Mouse (Mus musculus): ENCODE data around the gene Nfe2l2. TPM values are rescaled to one million over a fixed set of nuclear protein-coding genes. Genes with fewer than 3 reads are reported as not detected.
"Not testable (repeated sequence)": the region's sequence is repeated elsewhere in the genome, so short reads cannot be mapped to it uniquely, and the experiment has no call there.

Gene Nfe2l2
- polyA plus RNA-seq, 1 experiment from 2014 or later: 7.8 TPM

DNA sequence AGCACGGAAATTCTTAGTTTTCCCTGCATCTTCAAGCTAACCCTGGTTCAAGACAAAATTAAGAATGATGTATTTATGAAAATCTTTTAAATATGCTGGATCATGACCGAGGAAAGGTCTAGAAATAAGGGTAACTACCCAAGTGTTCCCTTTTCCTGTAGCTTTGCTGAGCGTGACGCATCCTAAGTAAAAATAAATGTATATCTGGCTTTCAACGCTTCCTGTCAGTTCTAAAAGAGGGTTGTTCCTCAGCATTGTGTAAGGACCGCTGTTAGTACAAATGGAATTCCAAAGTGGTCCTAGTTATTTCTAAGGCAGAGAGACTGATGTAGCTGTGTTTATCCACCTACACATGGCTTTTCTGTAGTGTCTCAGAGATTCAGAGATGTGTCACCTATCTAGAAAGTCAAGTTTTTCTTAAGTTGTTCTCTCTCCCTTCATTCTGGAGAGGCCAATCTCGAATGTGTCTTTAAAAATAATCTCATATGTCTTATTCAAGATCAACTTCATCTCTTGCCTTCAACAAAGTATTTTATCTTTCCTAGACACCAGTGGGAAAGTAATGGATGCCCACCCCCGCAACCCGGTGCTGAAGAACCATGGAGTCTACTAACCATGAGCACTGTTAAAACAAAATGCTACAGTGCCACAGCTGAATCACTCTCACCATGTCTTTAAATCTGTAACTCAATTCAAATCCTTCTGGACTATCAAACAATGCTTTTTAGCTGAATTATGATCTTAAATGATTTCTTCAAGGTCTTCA, 2.4 kb downstream of the Nfe2l2 start:
- Histone ChIP-seq H3K27me3 (ENCODE audit: control insufficient read depth, insufficient read depth, low read length) (no peaks in the 10 kb centered on the region), H3K4me3 (ENCODE audit: low read depth, low read length) (no peak overlapping the region), H3K4me1 (ENCODE audit: control insufficient read depth, insufficient read depth, low read length) (0 out of 2 replicates have a peak, but pooled peaks cover 4% of the 10 kb centered on the region), H3K4me2 (ENCODE audit: low read depth, low read length) (peak overlapping the region; percentile 81; the same call in 1 of the 2 replicates), H3K9me3 (ENCODE audit: control insufficient read depth, low read length) (no peaks in the 10 kb centered on the region), H3K27ac (ENCODE audit: low read depth, low read length) (no peak overlapping the region), H3K9ac (replicated peaks; ENCODE audit: low read depth, low read length) (no peak overlapping the region), H3K36me3 (ENCODE audit: control insufficient read depth, insufficient read depth, low read length) (no peaks in the 10 kb centered on the region)
- WGBS: 80% methylated on average over 9 of the region's 9 CpGs
- no peak for ATAC-seq (ENCODE audit: low read depth)

DNA sequence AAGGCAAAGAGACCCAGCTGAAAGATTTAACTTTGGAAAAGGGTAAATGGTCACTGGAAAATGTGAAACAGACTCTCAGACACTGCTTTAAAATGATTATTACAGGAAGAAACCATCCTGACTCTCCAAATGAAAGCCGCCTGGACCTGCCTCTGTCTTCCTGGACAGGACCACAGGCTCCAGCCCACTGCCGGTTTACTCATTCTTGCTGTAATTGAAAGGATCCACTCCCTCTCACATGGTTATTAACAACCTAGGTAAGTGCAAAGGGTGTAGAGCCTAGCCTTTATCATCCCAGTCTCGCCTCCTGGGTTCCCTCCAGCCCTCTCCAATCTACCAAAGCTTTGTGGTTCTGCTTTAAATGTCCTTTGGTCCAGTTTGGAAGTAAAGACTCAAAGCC, 3.2 kb downstream of the Nfe2l2 start:
- Histone ChIP-seq H3K36me3 (ENCODE audit: control insufficient read depth, insufficient read depth, low read length) (no peaks in the 10 kb centered on the region), H3K27ac (ENCODE audit: low read depth, low read length) (no peak overlapping the region), H3K9me3 (ENCODE audit: control insufficient read depth, low read length) (no peaks in the 10 kb centered on the region), H3K4me3 (ENCODE audit: low read depth, low read length) (no peak overlapping the region), H3K9ac (replicated peaks; ENCODE audit: low read depth, low read length) (no peak overlapping the region), H3K27me3 (ENCODE audit: control insufficient read depth, insufficient read depth, low read length) (no peaks in the 10 kb centered on the region), H3K4me2 (ENCODE audit: low read depth, low read length) (no peak overlapping the region), H3K4me1 (ENCODE audit: control insufficient read depth, insufficient read depth, low read length) (0 out of 2 replicates have a peak, but pooled peaks cover 4% of the 10 kb centered on the region)
- ATAC-seq (ENCODE audit: low read depth): no peak
- 69% methylated on average over 3 of the region's 3 CpGs for WGBS

DNA sequence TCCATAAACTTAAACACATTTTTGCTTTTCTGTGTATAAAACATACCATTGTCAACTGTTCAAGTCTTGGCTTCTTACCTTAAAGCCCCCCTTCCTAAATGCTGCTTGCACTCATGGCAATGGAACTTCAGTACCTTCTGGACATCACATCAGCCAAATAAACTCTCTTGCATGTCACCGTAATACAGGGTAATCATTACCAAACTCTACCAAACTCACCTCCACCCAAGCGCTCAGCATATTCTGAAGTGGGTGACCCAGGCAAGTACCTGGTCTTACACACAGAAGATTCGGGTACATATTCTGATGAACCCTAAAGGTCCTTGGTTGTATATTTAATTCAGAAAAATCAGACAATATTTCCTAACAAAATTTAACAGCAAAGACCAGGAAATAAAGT, 3.9 kb downstream of the Nfe2l2 start:
- Histone ChIP-seq H3K4me2 (ENCODE audit: low read depth, low read length) (no peak overlapping the region), H3K9ac (replicated peaks; ENCODE audit: low read depth, low read length) (no peak overlapping the region), H3K4me3 (ENCODE audit: low read depth, low read length) (no peak overlapping the region), H3K27me3 (ENCODE audit: control insufficient read depth, insufficient read depth, low read length) (no peaks in the 10 kb centered on the region), H3K4me1 (ENCODE audit: control insufficient read depth, insufficient read depth, low read length) (0 out of 2 replicates have a peak, but pooled peaks cover 4% of the 10 kb centered on the region), H3K27ac (ENCODE audit: low read depth, low read length) (no peak overlapping the region), H3K9me3 (ENCODE audit: control insufficient read depth, low read length) (no peaks in the 10 kb centered on the region), H3K36me3 (ENCODE audit: control insufficient read depth, insufficient read depth, low read length) (no peaks in the 10 kb centered on the region)
- ATAC-seq (ENCODE audit: low read depth): no peak
- 95% methylated on average over 3 of the region's 3 CpGs for WGBS

- Histone ChIP-seq H3K9ac (replicated peaks; ENCODE audit: low read depth, low read length) (no peak overlapping the region), H3K36me3 (ENCODE audit: control insufficient read depth, insufficient read depth, low read length) (no peaks in the 10 kb centered on the region), H3K27me3 (ENCODE audit: control insufficient read depth, insufficient read depth, low read length) (no peaks in the 10 kb centered on the region), H3K4me2 (ENCODE audit: low read depth, low read length) (no peak overlapping the region), H3K9me3 (ENCODE audit: control insufficient read depth, low read length) (no peaks in the 10 kb centered on the region), H3K4me1 (ENCODE audit: control insufficient read depth, insufficient read depth, low read length) (no peaks in the 10 kb centered on the region), H3K27ac (ENCODE audit: low read depth, low read length) (no peak overlapping the region), H3K4me3 (ENCODE audit: low read depth, low read length) (no peak overlapping the region)
- no peak for ATAC-seq (ENCODE audit: low read depth)
- WGBS: 83% methylated on average over 3 of the region's 3 CpGs
Measured at GRCm38 (mm10) chr2:75698874-75699273, 5.6 kb downstream of the Nfe2l2 start.

- no peaks in the 10 kb centered on the region for H3K4me1 ChIP-seq (ENCODE audit: control insufficient read depth, insufficient read depth, low read length)
- no peak overlapping the region for H3K4me3 ChIP-seq (ENCODE audit: low read depth, low read length)
- no peak for ATAC-seq (ENCODE audit: low read depth)
- no peaks in the 10 kb centered on the region for H3K36me3 ChIP-seq (ENCODE audit: control insufficient read depth, insufficient read depth, low read length)
- no peak overlapping the region for H3K9ac ChIP-seq (replicated peaks; ENCODE audit: low read depth, low read length)
- WGBS: 31% methylated on average over 4 of the region's 4 CpGs
- H3K27me3 ChIP-seq (ENCODE audit: control insufficient read depth, insufficient read depth, low read length): no peaks in the 10 kb centered on the region
- H3K9me3 ChIP-seq (ENCODE audit: control insufficient read depth, low read length): no peaks in the 10 kb centered on the region
- H3K4me2 ChIP-seq (ENCODE audit: low read depth, low read length): no peak overlapping the region
- no peak overlapping the region for H3K27ac ChIP-seq (ENCODE audit: low read depth, low read length)
Measured at GRCm38 (mm10) chr2:75698007-75698406, 6.4 kb downstream of the Nfe2l2 start.

DNA sequence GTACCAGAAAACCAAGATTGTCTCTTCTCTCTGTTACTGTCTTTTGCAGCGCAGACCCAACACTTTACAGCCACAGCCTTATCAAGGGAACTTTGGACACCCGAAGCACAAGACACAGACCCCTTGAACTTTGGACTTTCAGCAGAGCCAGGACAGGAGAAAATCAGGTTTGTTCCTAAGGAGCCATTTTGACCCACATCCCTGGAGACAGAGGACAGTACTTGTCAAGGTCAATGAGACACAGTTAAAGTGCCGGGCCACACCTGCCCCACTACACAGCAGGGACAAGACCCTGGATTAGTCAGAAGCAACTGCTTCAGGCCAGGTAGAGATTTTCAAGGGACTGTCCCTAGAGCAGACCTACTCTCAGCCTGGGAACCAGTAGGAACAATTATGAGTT, 7.2 kb downstream of the Nfe2l2 start:
- Histone ChIP-seq H3K4me1 (ENCODE audit: control insufficient read depth, insufficient read depth, low read length) (no peaks in the 10 kb centered on the region), H3K27me3 (ENCODE audit: control insufficient read depth, insufficient read depth, low read length) (no peaks in the 10 kb centered on the region), H3K36me3 (ENCODE audit: control insufficient read depth, insufficient read depth, low read length) (no peaks in the 10 kb centered on the region), H3K4me3 (ENCODE audit: low read depth, low read length) (no peak overlapping the region), H3K27ac (ENCODE audit: low read depth, low read length) (no peak overlapping the region), H3K4me2 (ENCODE audit: low read depth, low read length) (no peak overlapping the region), H3K9me3 (ENCODE audit: control insufficient read depth, low read length) (no peaks in the 10 kb centered on the region), H3K9ac (replicated peaks; ENCODE audit: low read depth, low read length) (no peak overlapping the region)
- WGBS: 87% methylated on average over 3 of the region's 3 CpGs
- no peak for ATAC-seq (ENCODE audit: low read depth)

GRCm38 (mm10) chr2:75696371-75696770, 8.1 kb downstream of the Nfe2l2 start:
- no peaks in the 10 kb centered on the region for H3K9me3 ChIP-seq (ENCODE audit: control insufficient read depth, low read length)
- H3K27me3 ChIP-seq (ENCODE audit: control insufficient read depth, insufficient read depth, low read length): no peaks in the 10 kb centered on the region
- H3K4me2 ChIP-seq (ENCODE audit: low read depth, low read length): no peak overlapping the region
- H3K36me3 ChIP-seq (ENCODE audit: control insufficient read depth, insufficient read depth, low read length): no peaks in the 10 kb centered on the region
- H3K9ac ChIP-seq (replicated peaks; ENCODE audit: low read depth, low read length): no peak overlapping the region
- 51% methylated on average over 5 of the region's 5 CpGs for WGBS
- ATAC-seq (ENCODE audit: low read depth): no peak
- no peak overlapping the region for H3K27ac ChIP-seq (ENCODE audit: low read depth, low read length)
- H3K4me3 ChIP-seq (ENCODE audit: low read depth, low read length): no peak overlapping the region
- no peaks in the 10 kb centered on the region for H3K4me1 ChIP-seq (ENCODE audit: control insufficient read depth, insufficient read depth, low read length)

GRCm38 (mm10) chr2:75695676-75696350, 8.6 kb downstream of the Nfe2l2 start:
- H3K4me2 ChIP-seq (ENCODE audit: low read depth, low read length): no peak overlapping the region

GRCm38 (mm10) chr2:75694926-75695325, 9.5 kb downstream of the Nfe2l2 start:
- H3K9me3 ChIP-seq (ENCODE audit: control insufficient read depth, low read length); H3K4me1 ChIP-seq (ENCODE audit: control insufficient read depth, insufficient read depth, low read length); H3K27ac ChIP-seq (ENCODE audit: low read depth, low read length); H3K4me2 ChIP-seq (ENCODE audit: low read depth, low read length); H3K4me3 ChIP-seq (ENCODE audit: low read depth, low read length); H3K9ac ChIP-seq (replicated peaks; ENCODE audit: low read depth, low read length); H3K36me3 ChIP-seq (ENCODE audit: control insufficient read depth, insufficient read depth, low read length); H3K27me3 ChIP-seq (ENCODE audit: control insufficient read depth, insufficient read depth, low read length); ATAC-seq (ENCODE audit: low read depth): not testable (repeated sequence)
- WGBS: 90% methylated on average over 3 of the region's 3 CpGs

More at GRCm38 (mm10) chr2:75695676-75696350, 8.6 kb downstream of the Nfe2l2 start:
- 28% methylated on average over 9 of the region's 9 CpGs for WGBS
- no peaks in the 10 kb centered on the region for H3K4me1 ChIP-seq (ENCODE audit: control insufficient read depth, insufficient read depth, low read length)
- no peak overlapping the region for H3K4me3 ChIP-seq (ENCODE audit: low read depth, low read length)
- ATAC-seq (ENCODE audit: low read depth): no peak
- no peak overlapping the region for H3K27ac ChIP-seq (ENCODE audit: low read depth, low read length)
- no peaks in the 10 kb centered on the region for H3K9me3 ChIP-seq (ENCODE audit: control insufficient read depth, low read length)
- no peaks in the 10 kb centered on the region for H3K36me3 ChIP-seq (ENCODE audit: control insufficient read depth, insufficient read depth, low read length)
- no peak overlapping the region for H3K9ac ChIP-seq (replicated peaks; ENCODE audit: low read depth, low read length)
- H3K27me3 ChIP-seq (ENCODE audit: control insufficient read depth, insufficient read depth, low read length): no peaks in the 10 kb centered on the region
